Mouse (Mus musculus): ENCODE measurements around the gene Olfr559. TPM values are rescaled to one million over a fixed set of nuclear protein-coding genes. Genes with fewer than 3 reads are reported as not detected.

Olfr559 gene
- total RNA-seq (2014; rRNA removed) = not detected in 2 replicates
- not detected in 2 replicates for polyA plus RNA-seq (2015; fragmentation: Nextera tagmentation; extraction: Ambion mirVana)

DNA sequence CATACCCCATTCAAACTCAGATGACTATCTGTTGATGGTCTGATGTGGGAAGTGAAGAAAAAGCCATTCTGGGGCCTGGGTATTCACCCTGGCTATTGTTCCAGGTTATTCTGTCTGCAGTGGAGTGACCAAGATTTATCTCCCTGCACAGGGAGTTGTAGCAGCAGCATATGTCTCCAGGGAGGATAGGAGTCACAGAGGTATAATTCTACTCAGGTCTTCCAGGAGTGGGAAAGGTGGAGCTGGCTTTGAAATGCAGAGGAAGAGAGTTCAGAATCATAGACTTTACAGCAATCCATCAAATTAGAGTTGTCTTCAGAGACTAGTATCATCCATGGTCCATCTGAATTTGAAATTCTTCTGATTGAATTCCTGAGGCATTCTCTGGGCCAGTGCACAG is at the start of gene Olfr559:
Gene Olfr559, minus strand, starts transcription at position 101 of the 400 bp plus-strand sequence.
- no peak within 1 kb of the TSS for H3K4me2 ChIP-seq (ENCODE audit: low read depth)
- no peak within 1 kb of the TSS for H3K9ac ChIP-seq
- H3K9me3 ChIP-seq (ENCODE audit: low read length) = no peaks in the 10 kb centered on the region
- no peak for ATAC-seq
- no peak for DNase-seq
- no peak within 1 kb of the TSS for H3K27ac ChIP-seq (ENCODE audit: low read depth, low read length)
- H3K36me3 ChIP-seq (ENCODE audit: insufficient read depth) = no peaks in the 10 kb centered on the region
- no peak for TF ChIP-seq CTCF (IDR thresholded peaks at IDR 0.05; ENCODE audit: low read depth)
- H3K4me3 ChIP-seq (ENCODE audit: low read depth, low read length) = no peak within 1 kb of the TSS
- no peaks in the 10 kb centered on the region for H3K4me1 ChIP-seq (ENCODE audit: insufficient read depth)
- no peaks in the 10 kb centered on the region for H3K27me3 ChIP-seq (ENCODE audit: insufficient read depth, low read length)

DNA sequence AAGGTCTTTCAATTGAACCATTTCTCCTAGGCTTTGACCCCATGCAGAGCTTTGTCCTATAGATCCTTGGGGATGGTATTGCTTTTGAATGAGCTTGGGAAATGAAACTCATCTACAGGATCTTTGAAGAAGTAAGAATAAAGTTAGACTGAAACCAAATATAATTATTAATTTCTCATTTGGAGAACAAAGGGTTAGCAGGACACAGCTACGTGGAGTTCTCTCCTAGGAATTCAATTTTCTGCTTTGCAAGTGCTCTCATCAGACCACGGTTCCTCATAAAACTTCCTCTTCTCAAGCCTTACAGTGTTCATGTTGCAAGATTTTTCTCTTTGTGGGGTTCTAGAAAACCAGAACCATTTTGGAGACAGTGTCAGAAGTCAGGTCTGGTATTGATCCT is 43.6 kb upstream of the Olfr559 start, which contains the start of gene Olfr561:
Gene Olfr561, plus strand, starts transcription at position 301 of the 400 bp plus-strand sequence.
- Histone ChIP-seq H3K36me3 (ENCODE audit: insufficient read depth) (no peaks in the 10 kb centered on the region), H3K9ac (no peak within 1 kb of the TSS), H3K4me2 (ENCODE audit: low read depth) (no peak within 1 kb of the TSS), H3K9me3 (ENCODE audit: low read length) (no peaks in the 10 kb centered on the region), H3K4me1 (ENCODE audit: insufficient read depth) (no peaks in the 10 kb centered on the region), H3K27ac (ENCODE audit: low read depth, low read length) (no peak within 1 kb of the TSS), H3K27me3 (ENCODE audit: insufficient read depth, low read length) (no peaks in the 10 kb centered on the region), H3K4me3 (ENCODE audit: low read depth, low read length) (no peak within 1 kb of the TSS)
- no peak for TF ChIP-seq CTCF (IDR thresholded peaks at IDR 0.05; ENCODE audit: low read depth)
- DNase-seq (no peak), ATAC-seq (no peak)
- 80% methylated on average over 2 of the region's 2 CpGs for WGBS

DNA sequence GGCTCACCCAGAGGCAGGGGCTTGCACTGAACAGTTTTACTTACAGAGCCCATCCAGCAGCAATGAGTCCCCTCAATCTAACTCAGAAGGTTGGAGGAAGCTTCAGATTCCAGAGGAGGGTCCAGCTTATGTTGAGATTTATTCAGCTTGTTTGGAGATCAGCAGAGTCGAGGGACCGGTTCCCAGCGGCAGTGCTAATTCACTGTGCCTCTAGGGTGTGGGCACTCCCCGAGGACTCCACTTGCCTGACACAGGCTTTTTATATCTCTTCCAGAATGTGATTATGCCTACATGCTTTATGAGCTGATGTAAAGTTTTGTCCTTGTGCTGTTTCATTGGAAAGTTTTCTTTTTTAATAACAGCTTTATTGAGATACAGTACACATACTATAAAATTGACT is 32.0 kb upstream of the Olfr559 start, which contains the start of the genes Olfr560 and Olfr78:
Gene Olfr560, minus strand, starts transcription at position 101 of the 400 bp plus-strand sequence.
Gene Olfr78, minus strand, starts transcription at position 206 of the 400 bp plus-strand sequence.
- no peaks in the 10 kb centered on the region for H3K9me3 ChIP-seq (ENCODE audit: low read length)
- no peak within 1 kb of the TSS for H3K27ac ChIP-seq (ENCODE audit: low read depth, low read length)
- H3K4me1 ChIP-seq (ENCODE audit: insufficient read depth) = no peaks in the 10 kb centered on the region
- H3K9ac ChIP-seq = no peak within 1 kb of the TSS
- no peak within 1 kb of the TSS for H3K4me2 ChIP-seq (ENCODE audit: low read depth)
- TF ChIP-seq CTCF (IDR thresholded peaks at IDR 0.05; ENCODE audit: low read depth) = no peak
- no peak for DNase-seq
- no peaks in the 10 kb centered on the region for H3K36me3 ChIP-seq (ENCODE audit: insufficient read depth)
- no peaks in the 10 kb centered on the region for H3K27me3 ChIP-seq (ENCODE audit: insufficient read depth, low read length)
- no peak within 1 kb of the TSS for H3K4me3 ChIP-seq (ENCODE audit: low read depth, low read length)
- 84% methylated on average over 4 of the region's 4 CpGs for WGBS
- ATAC-seq = no peak

DNA sequence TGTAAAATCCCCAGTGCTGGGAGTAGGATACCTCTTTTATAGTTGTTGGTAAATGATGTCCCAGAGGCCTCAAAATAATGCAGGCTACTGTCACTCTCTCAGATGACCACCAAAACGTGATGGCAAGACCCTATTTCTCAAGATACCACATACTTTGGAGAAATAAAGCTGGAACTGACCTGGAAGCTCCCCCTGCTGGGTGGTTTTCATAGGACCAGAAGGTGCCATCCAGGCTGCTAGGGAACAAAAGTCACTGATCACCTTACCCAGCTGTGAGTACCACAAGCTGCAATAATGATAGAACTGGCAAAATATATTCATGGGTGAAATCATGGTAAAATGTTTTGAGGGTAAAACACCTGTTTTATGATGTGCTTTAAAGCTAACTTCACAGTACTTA is 24.8 kb upstream of the Olfr559 start:
- Histone ChIP-seq H3K4me3 (ENCODE audit: low read depth, low read length) (no peak overlapping the region), H3K4me2 (ENCODE audit: low read depth) (no peak overlapping the region), H3K9ac (no peak overlapping the region), H3K36me3 (ENCODE audit: insufficient read depth) (no peaks in the 10 kb centered on the region), H3K27ac (ENCODE audit: low read depth, low read length) (no peak overlapping the region), H3K27me3 (ENCODE audit: insufficient read depth, low read length) (no peaks in the 10 kb centered on the region), H3K9me3 (ENCODE audit: low read length) (no peaks in the 10 kb centered on the region), H3K4me1 (ENCODE audit: insufficient read depth) (no peaks in the 10 kb centered on the region)
- DNase-seq = no peak
- no peak for ATAC-seq
- no peak for TF ChIP-seq CTCF (IDR thresholded peaks at IDR 0.05; ENCODE audit: low read depth)
- WGBS = 12% methylated on average over 1 of the region's 1 CpGs

DNA sequence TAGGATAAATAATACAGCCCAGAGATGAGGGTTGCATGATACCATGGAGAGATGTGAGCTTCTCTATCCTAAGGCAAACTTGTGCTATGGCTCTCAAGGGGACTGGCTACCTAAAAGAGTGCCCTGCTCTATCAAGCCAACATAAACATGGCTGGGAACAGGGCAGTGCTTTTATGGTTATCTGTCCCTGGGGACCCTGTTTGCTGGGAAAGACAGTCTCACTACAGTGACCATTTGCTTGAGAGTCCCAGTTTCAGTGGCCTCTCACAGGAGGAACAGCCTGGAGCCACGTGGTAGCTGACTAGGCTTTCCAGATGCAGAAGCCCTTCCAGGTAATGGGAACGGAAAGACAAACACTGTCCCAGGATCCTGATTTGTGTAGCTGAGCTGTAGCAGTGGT is 10.4 kb upstream of the Olfr559 start:
- no peak overlapping the region for H3K4me2 ChIP-seq (ENCODE audit: low read depth)
- no peak for TF ChIP-seq CTCF (IDR thresholded peaks at IDR 0.05; ENCODE audit: low read depth)
- H3K36me3 ChIP-seq (ENCODE audit: insufficient read depth) = no peaks in the 10 kb centered on the region
- no peak for DNase-seq
- no peaks in the 10 kb centered on the region for H3K9me3 ChIP-seq (ENCODE audit: low read length)
- 74% methylated on average over 2 of the region's 2 CpGs for WGBS
- H3K9ac ChIP-seq = no peak overlapping the region
- ATAC-seq = no peak
- no peaks in the 10 kb centered on the region for H3K4me1 ChIP-seq (ENCODE audit: insufficient read depth)
- no peak overlapping the region for H3K4me3 ChIP-seq (ENCODE audit: low read depth, low read length)
- no peaks in the 10 kb centered on the region for H3K27me3 ChIP-seq (ENCODE audit: insufficient read depth, low read length)
- H3K27ac ChIP-seq (ENCODE audit: low read depth, low read length) = no peak overlapping the region

DNA sequence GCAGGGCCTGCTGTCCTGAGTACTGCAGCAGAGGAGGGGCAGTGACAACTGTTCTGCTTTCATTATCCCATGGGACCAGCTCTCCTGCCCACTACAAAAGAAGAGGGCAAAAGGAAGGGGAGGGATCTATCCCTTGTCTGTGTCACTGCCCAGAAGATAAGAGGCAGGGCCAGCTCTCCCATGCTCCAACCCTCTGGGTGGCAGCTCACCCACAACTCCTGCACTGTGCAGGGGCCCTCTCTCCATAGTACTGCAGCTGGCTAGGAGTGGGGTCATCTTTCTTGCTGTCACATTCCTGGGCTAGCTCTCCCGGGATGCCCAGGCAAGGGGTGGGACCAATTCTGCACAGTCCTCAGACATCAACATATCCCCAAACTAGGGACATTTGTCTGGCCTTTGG is 6.5 kb upstream of the Olfr559 start:
- no peak for DNase-seq
- 75% methylated on average over 1 of the region's 1 CpGs for WGBS

DNA sequence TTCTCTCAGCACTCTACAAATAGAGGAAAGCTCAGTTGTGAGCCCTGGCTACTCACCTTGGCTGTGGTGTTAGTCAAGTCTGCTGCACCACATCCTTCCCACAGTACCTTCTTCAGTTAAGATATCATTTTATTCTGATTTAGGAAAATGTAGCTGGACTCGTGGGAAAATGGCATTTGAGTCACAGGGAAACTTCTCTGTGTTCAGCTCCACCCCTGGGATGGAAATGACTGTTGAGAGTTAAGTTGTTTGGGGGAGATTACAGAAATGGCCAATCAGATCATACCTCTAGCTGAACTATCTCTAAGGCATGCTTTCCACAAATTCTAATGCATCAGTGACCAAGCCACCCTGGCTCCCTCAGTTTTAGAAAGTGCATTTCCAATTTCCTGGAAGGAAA is 8.3 kb downstream of the Olfr559 start, which contains the start of gene Olfr33:
Gene Olfr33, minus strand, starts transcription at position 101 of the 400 bp plus-strand sequence.
- Histone ChIP-seq H3K27me3 (ENCODE audit: insufficient read depth, low read length) (no peaks in the 10 kb centered on the region), H3K9ac (no peak within 1 kb of the TSS), H3K36me3 (ENCODE audit: insufficient read depth) (no peaks in the 10 kb centered on the region), H3K9me3 (ENCODE audit: low read length) (no peaks in the 10 kb centered on the region), H3K4me3 (ENCODE audit: low read depth, low read length) (no peak within 1 kb of the TSS), H3K4me2 (ENCODE audit: low read depth) (no peak within 1 kb of the TSS), H3K4me1 (ENCODE audit: insufficient read depth) (no peaks in the 10 kb centered on the region), H3K27ac (ENCODE audit: low read depth, low read length) (no peak within 1 kb of the TSS)
- 28% methylated on average over 1 of the region's 1 CpGs for WGBS
- DNase-seq = no peak
- ATAC-seq = no peak
- TF ChIP-seq CTCF (IDR thresholded peaks at IDR 0.05; ENCODE audit: low read depth) = no peak

More for the DNA sequence above, 6.5 kb upstream of the Olfr559 start:
- Histone ChIP-seq H3K4me3 (ENCODE audit: low read depth, low read length) (no peak overlapping the region), H3K4me1 (ENCODE audit: insufficient read depth) (no peaks in the 10 kb centered on the region), H3K9me3 (ENCODE audit: low read length) (no peaks in the 10 kb centered on the region), H3K36me3 (ENCODE audit: insufficient read depth) (no peaks in the 10 kb centered on the region), H3K27ac (ENCODE audit: low read depth, low read length) (no peak overlapping the region), H3K27me3 (ENCODE audit: insufficient read depth, low read length) (no peaks in the 10 kb centered on the region), H3K4me2 (ENCODE audit: low read depth) (no peak overlapping the region), H3K9ac (no peak overlapping the region)
- no peak for ATAC-seq
- no peak for TF ChIP-seq CTCF (IDR thresholded peaks at IDR 0.05; ENCODE audit: low read depth)
